13 mouse cellular contexts compared by ENCODE assay signal in genomic region chr11:98138894-98139293, GRCm38 (mm10).
"Had no signal": no experiment of that assay in that cellular context is flagged by ENCODE, and none has a peak within 500 bp of the region (broad histone marks: within the 10 kb centered on the region; RNA-seq: fewer than 3 reads in every experiment).

No protein-coding gene starts in this region.

- H3K9me3 ChIP-seq: liver, embryonic 15.5 days; midbrain, embryonic 13.5 days; stomach, embryonic 15.5 days had no signal

- H3K4me3 ChIP-seq: layer of hippocampus, adult 2 months; liver, embryonic 15.5 days; midbrain, embryonic 13.5 days; stomach, embryonic 15.5 days had no signal

- H3K4me1 ChIP-seq: stomach, embryonic 15.5 days had no signal

- H3K9ac ChIP-seq: liver, embryonic 15.5 days; midbrain, embryonic 13.5 days; stomach, embryonic 15.5 days had no signal

- H3K36me3 ChIP-seq: liver, embryonic 15.5 days; stomach, embryonic 15.5 days had no signal

- DNase-seq: kidney, postnatal 10 days; kidney, postnatal 4 days; left cerebral cortex, postnatal 4 days; lung, adult 2 months; lung, postnatal 36 days; right cerebral cortex, postnatal 14 days; thymus, postnatal 4 days had no signal

- H3K27ac ChIP-seq: layer of hippocampus, adult 2 months; liver, embryonic 15.5 days; midbrain, embryonic 13.5 days; stomach, embryonic 15.5 days had no signal

- H3K27me3 ChIP-seq: liver, embryonic 15.5 days; midbrain, embryonic 13.5 days; stomach, embryonic 15.5 days had no signal

- ATAC-seq: lung, postnatal 0 days; midbrain, embryonic 13.5 days had no signal

- H3K4me2 ChIP-seq: liver, embryonic 11.5 days; liver, embryonic 15.5 days; midbrain, embryonic 13.5 days; stomach, embryonic 15.5 days had no signal
